Mouse (Mus musculus) cortical plate, adult 2 months (tissue): ENCODE data around the gene Arid1b.

Source experiments
- CTCF ChIP-seq: fragments of 200-500 bp; IDR thresholded peaks from 2 replicates; pipeline ENCODE4 v1.5.1; 2011; ENCODE audit warnings: mild to moderate bottlenecking, control low read depth, low read length; ENCODE audit not compliant: insufficient read depth; ENCODE audit errors: extremely low read depth
- POLR2A ChIP-seq: fragments of 200-500 bp; IDR thresholded peaks from 2 replicates; pipeline ENCODE4 v1.6.1; 2011; ENCODE audit warnings: mild to moderate bottlenecking, low read length, control low read depth; ENCODE audit not compliant: insufficient read depth; ENCODE audit errors: extremely low read depth

- TF ChIP-seq CTCF (no peak), POLR2A (no peak)
These were observed 113.4 kb downstream of the Arid1b start for GRCm38 (mm10) chr17:5107501-5107900.
